Mouse (Mus musculus): Measurements from ENCODE around the gene Prss12. TPM values are rescaled to one million over a fixed set of nuclear protein-coding genes. Genes with fewer than 3 reads are reported as not detected.

Gene Prss12
- total and polyA plus RNA-seq, 2 experiments, result 0.07 to 0.18 TPM

DNA sequence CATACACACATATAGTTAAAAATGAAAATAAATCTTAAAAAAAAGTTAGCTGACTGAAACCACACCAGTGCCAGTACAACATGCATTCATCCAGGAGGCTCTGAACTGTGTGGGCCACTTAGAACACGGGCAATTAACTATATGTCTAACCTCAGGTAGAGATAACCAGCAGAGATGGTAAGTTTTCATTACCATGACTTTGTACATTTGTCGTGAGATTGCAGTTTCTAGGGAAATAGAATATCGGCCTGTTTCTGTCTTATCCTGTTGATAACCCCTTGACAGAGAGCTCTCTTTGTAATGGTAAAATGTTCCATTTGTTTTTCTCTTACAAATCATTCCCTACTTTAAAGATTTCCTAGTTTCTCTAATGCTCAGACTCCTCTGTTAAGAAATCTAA lies 103.8 kb downstream of the Prss12 start:
- no peak overlapping the region for H3K4me3 ChIP-seq (ENCODE audit: insufficient read depth, low read depth, low read length)
- no peaks in the 10 kb centered on the region for H3K4me1 ChIP-seq (ENCODE audit: control insufficient read depth, insufficient read depth, low read length)
- no peak overlapping the region for H3K9ac ChIP-seq (ENCODE audit: low read depth, low read length)
- H3K79me2 ChIP-seq (ENCODE audit: control insufficient read depth, insufficient read depth, low read length), result no peaks in the 10 kb centered on the region
- no peaks in the 10 kb centered on the region for H3K27me3 ChIP-seq (ENCODE audit: control insufficient read depth, insufficient read depth, low read length)
- no peak for DNase-seq (ENCODE audit: extremely low read depth, low read depth, low spot score)
- WGBS, result 81% methylated on average over 3 of the region's 3 CpGs
- TF ChIP-seq POLR2A (IDR thresholded peaks at IDR 0.05; ENCODE audit: extremely low read depth, insufficient read depth, low read length) (no peak), CTCF (IDR thresholded peaks at IDR 0.05; ENCODE audit: low read depth, low read length) (no peak)
- no peak overlapping the region for H3K27ac ChIP-seq (replicated peaks; ENCODE audit: insufficient read depth, low read depth, low read length)
- H3K36me3 ChIP-seq (ENCODE audit: control insufficient read depth, insufficient read depth, low read length), result no peaks in the 10 kb centered on the region

DNA sequence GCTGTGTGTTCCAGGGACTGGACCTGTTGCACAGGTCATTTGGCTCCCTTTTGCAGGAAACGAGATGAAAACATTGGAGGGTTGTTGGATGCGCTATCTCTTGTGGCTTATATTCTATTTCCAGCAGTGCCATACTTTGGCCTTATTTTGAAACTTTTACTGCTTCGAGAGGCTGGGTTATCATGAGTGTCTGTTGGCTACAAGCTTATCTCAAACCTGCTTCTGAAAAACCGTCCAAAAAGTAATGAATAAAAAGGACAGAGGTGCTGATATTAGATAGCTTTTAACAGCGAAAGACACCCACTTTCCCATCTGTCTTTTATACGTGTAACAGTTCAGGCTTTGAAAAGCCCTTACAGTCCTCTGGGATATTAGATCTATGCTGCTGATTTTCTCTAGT lies 107.2 kb downstream of the Prss12 start:
- no peaks in the 10 kb centered on the region for H3K79me2 ChIP-seq (ENCODE audit: control insufficient read depth, insufficient read depth, low read length)
- TF ChIP-seq POLR2A (IDR thresholded peaks at IDR 0.05; ENCODE audit: extremely low read depth, insufficient read depth, low read length) (no peak), CTCF (IDR thresholded peaks at IDR 0.05; ENCODE audit: low read depth, low read length) (no peak)
- H3K4me1 ChIP-seq (ENCODE audit: control insufficient read depth, insufficient read depth, low read length), result no peaks in the 10 kb centered on the region
- 77% methylated on average over 6 of the region's 6 CpGs for WGBS
- H3K27ac ChIP-seq (replicated peaks; ENCODE audit: insufficient read depth, low read depth, low read length), result no peak overlapping the region
- H3K36me3 ChIP-seq (ENCODE audit: control insufficient read depth, insufficient read depth, low read length), result no peaks in the 10 kb centered on the region
- H3K27me3 ChIP-seq (ENCODE audit: control insufficient read depth, insufficient read depth, low read length), result no peaks in the 10 kb centered on the region
- no peak overlapping the region for H3K4me3 ChIP-seq (ENCODE audit: insufficient read depth, low read depth, low read length)
- H3K9ac ChIP-seq (ENCODE audit: low read depth, low read length), result no peak overlapping the region
- no peak for DNase-seq (ENCODE audit: extremely low read depth, low read depth, low spot score)

- H3K4me1 ChIP-seq (ENCODE audit: control insufficient read depth, insufficient read depth, low read length), result no peaks in the 10 kb centered on the region
- no peak overlapping the region for H3K9ac ChIP-seq (ENCODE audit: low read depth, low read length)
- H3K27me3 ChIP-seq (ENCODE audit: control insufficient read depth, insufficient read depth, low read length), result no peaks in the 10 kb centered on the region
- TF ChIP-seq POLR2A (IDR thresholded peaks at IDR 0.05; ENCODE audit: extremely low read depth, insufficient read depth, low read length) (no peak), CTCF (IDR thresholded peaks at IDR 0.05; ENCODE audit: low read depth, low read length) (no peak)
- H3K79me2 ChIP-seq (ENCODE audit: control insufficient read depth, insufficient read depth, low read length), result no peaks in the 10 kb centered on the region
- WGBS, result 91% methylated on average over 7 of the region's 7 CpGs
- no peak for DNase-seq (ENCODE audit: extremely low read depth, low read depth, low spot score)
- H3K4me3 ChIP-seq (ENCODE audit: insufficient read depth, low read depth, low read length), result no peak overlapping the region
- H3K36me3 ChIP-seq (ENCODE audit: control insufficient read depth, insufficient read depth, low read length), result no peaks in the 10 kb centered on the region
- H3K27ac ChIP-seq (replicated peaks; ENCODE audit: insufficient read depth, low read depth, low read length), result no peak overlapping the region
Measured at GRCm38 (mm10) chr3:123555254-123555865, 108.6 kb downstream of the Prss12 start.

Other genes starting within 250 kb of the Prss12 start
- gene Synpo2, start 210.8 kb upstream of the Prss12 start, total RNA-seq (2014; rRNA removed), result 0.34 and 0.37 TPM in 2 replicates
- 0.06 TPM in 2 replicates for gene Synpo2, start 210.8 kb upstream of the Prss12 start, polyA plus RNA-seq (2012; rRNA removed)
- 46.4 and 56.7 TPM in 2 replicates for gene Sec24d, start 179.5 kb upstream of the Prss12 start, total RNA-seq (2014; rRNA removed)
- 71.9 and 89.7 TPM in 2 replicates for gene Sec24d, start 179.5 kb upstream of the Prss12 start, polyA plus RNA-seq (2012; rRNA removed)
- gene Mettl14, start 60.8 kb upstream of the Prss12 start, total RNA-seq (2014; rRNA removed), result 2.9 and 3.9 TPM in 2 replicates
- 1.9 and 2.9 TPM in 2 replicates for gene Mettl14, start 60.8 kb upstream of the Prss12 start, polyA plus RNA-seq (2012; rRNA removed)
- 0.07 and 0.09 TPM in 2 replicates for gene Ndst3, start 243.9 kb downstream of the Prss12 start, total RNA-seq (2014; rRNA removed)
- gene Ndst3, start 243.9 kb downstream of the Prss12 start, polyA plus RNA-seq (2012; rRNA removed), result 0.07 TPM in 1 of 2 replicates, not detected in the other